Mouse (Mus musculus) left cerebral cortex, adult 8-10 months (tissue): ENCODE measurements around the gene Klk5. TPM values are rescaled to one million over a fixed set of nuclear protein-coding genes. Genes with fewer than 3 reads are reported as not detected.

Experiments used
- DNase-seq, 2 experiments: peaks; one replicate each; pipeline ENCODE4 v3.0.0; 2022; ENCODE audit warnings: low spot score in 2 of 2
- total RNA-seq, 4 experiments: library from RNA; stranded (reverse); gene quantifications; 2 replicates each; pipeline ENCODE4 v1.2.4; 2022

The Klk5 gene
- total RNA-seq, 4 experiments from 2014 or later, result not detected

GRCm38 (mm10) chr7:43876444-43876843, 34.7 kb downstream of the Klk5 start:
- DNase-seq, result no peak

DNA sequence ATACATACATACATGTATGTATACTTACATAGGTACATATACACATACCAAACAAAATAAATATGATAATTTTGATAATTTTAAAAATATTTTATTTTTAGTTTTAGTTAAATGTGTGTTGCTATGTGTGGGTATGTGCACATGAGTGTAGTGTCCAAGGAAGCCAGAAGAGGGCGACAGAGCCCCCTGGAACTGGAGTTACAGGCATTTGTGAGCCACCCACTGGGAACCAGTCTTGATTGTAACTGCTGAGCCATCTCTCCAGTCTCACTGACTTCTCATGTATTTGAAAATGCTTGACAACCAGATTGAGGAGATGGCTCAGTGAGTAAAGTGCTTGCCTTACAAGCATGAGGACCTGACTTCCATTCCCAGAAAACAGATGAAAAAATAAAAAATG, 36.5 kb downstream of the Klk5 start:
- no peak for DNase-seq

- no peak for DNase-seq
Measured at GRCm38 (mm10) chr7:43880912-43881311, 39.1 kb downstream of the Klk5 start, which contains the start of gene Klk4. Gene Klk4 (plus strand): TSS chr7:43881160.

DNA sequence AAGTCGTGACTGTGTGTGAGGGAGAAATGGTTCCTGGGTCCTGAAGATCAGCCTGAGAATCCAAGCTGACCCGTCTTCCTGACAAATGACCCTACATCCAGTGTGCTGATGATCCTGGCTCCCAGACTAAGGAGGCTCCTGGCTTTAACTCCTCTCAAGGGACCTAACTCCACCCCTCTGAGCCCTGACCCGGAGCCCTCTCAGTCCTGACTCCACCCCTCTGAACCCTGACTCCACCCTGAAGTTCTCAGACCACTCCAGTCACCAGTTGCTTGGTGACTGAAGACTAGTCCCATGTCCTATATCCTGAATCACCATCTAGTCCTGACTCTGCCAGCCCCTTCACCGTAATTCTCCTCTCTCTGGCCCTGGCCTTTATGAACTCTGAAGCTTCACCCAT, 40.6 kb downstream of the Klk5 start:
- no peak for DNase-seq

DNA sequence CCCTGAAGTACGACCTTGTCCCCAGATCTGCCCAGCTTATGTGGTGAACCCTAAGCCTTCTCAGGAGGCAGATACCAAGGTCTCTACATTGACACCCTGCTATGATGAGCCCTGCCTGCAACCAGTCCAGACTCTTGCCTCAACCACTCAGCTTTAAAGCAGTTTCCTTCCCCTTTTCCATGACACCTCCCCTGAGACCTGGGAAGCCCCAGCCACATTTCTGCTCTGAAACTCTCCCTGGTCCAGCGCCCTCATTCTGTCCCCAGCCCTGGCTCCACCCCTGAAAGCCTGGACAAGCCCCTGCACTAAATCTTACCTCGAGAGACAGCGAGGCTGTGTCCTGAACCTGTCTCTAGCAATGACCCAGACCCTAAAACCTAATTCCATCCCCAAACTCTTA, 41.0 kb downstream of the Klk5 start:
- DNase-seq, result no peak

GRCm38 (mm10) chr7:43883547-43883946, 41.8 kb downstream of the Klk5 start:
- DNase-seq, result peak in 1 of 2 experiments; percentile 37

DNA sequence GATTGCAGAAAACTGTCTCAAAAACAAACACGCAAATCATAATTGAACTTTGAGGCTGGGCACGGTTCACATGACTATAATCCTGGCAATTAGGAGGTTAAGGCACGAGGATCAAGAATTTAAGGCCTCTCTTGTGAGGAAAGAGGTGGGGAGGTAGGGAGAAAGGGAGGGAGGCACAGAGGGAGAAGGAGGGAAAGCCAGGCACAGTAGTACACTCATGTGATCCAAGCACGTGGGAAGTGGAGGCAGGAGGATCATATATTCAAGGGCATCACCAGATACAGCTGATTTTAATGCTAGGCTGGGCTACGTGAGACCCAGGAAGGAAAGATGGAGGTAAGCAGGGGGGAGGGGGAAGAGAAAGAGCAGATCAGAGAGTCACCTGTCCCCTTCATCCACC, 49.6 kb downstream of the Klk5 start:
- DNase-seq, result no peak

- DNase-seq, result no peak
Measured at GRCm38 (mm10) chr7:43891788-43892187, 50.0 kb downstream of the Klk5 start.

GRCm38 (mm10) chr7:43894836-43895235, 53.1 kb downstream of the Klk5 start:
- peak; percentile 46 to 86 for DNase-seq

Other genes with a start within 250 kb of the Klk5 start
- gene Zfp819, start 234.8 kb upstream of the Klk5 start, total RNA-seq, result under 1 TPM; 0.26 to 0.35 (median 0.29) TPM
- not detected for gene Ceacam18, start 207.3 kb upstream of the Klk5 start, total RNA-seq
- 1 to 10 TPM; 1.1 to 1.3 (median 1.3) TPM for gene Siglece, start 181.8 kb upstream of the Klk5 start, total RNA-seq
- 1 to 10 TPM; 7.9 to 9.9 (median 9.3) TPM for gene Ctu1, start 170.0 kb upstream of the Klk5 start, total RNA-seq
- not detected for gene Klk14, start 151.6 kb upstream of the Klk5 start, total RNA-seq
- gene Klk13, start 129.4 kb upstream of the Klk5 start, total RNA-seq, result not detected
- not detected for gene Klk12, start 73.1 kb upstream of the Klk5 start, total RNA-seq
- gene Klk11, start 67.4 kb upstream of the Klk5 start, total RNA-seq, result not detected
- not detected for gene Klk10, start 60.9 kb upstream of the Klk5 start, total RNA-seq
- not detected for gene Klk9, start 50.1 kb upstream of the Klk5 start, total RNA-seq
- 1 to 10 TPM; 5.2 to 7.4 (median 6.5) TPM for gene Klk8, start 44.4 kb upstream of the Klk5 start, total RNA-seq
- not detected for gene Klk7, start 30.7 kb upstream of the Klk5 start, total RNA-seq
- 1 to 10 TPM; 3.2 to 9.7 (median 6.3) TPM for gene Klk6, start 17.5 kb upstream of the Klk5 start, total RNA-seq
- not detected for gene Klk4, start 39.2 kb downstream of the Klk5 start, total RNA-seq
- gene Klk15, start 91.8 kb downstream of the Klk5 start, total RNA-seq, result not detected
- gene Klk1b8, start 108.7 kb downstream of the Klk5 start, total RNA-seq, result not detected
- not detected for gene Klk1b1, start 124.8 kb downstream of the Klk5 start, total RNA-seq
- not detected for gene Klk1b9, start 134.1 kb downstream of the Klk5 start, total RNA-seq
- not detected for gene Klk1b11, start 153.9 kb downstream of the Klk5 start, total RNA-seq
- not detected for gene Klk1b26, start 170.2 kb downstream of the Klk5 start, total RNA-seq
- not detected for gene Klk1b27, start 210.3 kb downstream of the Klk5 start, total RNA-seq